Mouse (Mus musculus) G1E-ER4 (cell line): ENCODE data around the gene Slc35d1. TPM values are rescaled to one million over a fixed set of nuclear protein-coding genes. Genes with fewer than 3 reads are reported as not detected.

Experiments used
- GATA1 ChIP-seq: IDR thresholded peaks from one replicate; pipeline ENCODE4 v1.8.0; 2012; ENCODE audit warnings: low read length, inconsistent platforms
- polyA plus RNA-seq: library from polyadenylated mRNA; stranded (reverse); fragments of >175 nt; gene quantifications from 2 replicates; pipeline ENCODE4 v1.2.3, GENCODE M21; 2012

Gene Slc35d1
- polyA plus RNA-seq, 1 experiment: 2.0 TPM

DNA sequence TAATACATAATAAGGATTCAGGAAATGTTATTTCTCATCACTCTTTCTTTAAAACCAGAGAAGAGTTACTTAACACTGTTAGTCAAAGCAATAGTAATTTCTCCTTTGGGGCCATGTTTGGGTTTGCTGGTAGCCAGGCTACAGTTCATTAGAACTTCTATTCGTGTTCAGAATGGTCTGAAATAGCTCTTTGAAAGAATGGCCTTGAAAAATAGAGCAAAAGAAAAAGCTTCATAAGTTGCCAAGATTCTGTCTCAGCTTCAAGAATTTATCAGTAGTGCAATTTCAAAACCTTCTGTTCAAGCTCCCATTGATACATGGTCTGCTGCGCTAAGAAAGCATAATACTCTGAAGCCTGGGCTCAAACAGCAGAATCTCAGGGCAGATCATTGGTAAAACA is 11.3 kb downstream of the Slc35d1 start:
- no peak for TF ChIP-seq GATA1

DNA sequence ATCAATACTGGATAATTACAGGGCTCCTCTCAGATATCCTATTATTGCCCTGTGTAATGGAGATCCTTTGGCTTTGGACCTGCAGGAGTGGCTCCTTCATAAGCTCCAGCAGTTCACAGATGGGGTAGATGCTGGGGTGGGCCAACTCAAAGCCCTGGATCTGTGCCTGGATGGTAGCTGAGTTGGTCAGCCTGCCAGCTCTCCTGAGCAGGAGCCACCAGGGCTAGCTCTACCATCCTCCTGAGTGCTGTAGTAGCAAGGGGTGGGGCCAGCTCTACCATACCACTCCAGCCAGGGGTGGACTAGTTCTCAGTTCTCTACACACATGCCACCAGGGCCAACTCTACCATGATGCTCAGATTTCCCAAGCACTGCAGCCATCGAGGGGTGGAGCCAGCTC is 14.9 kb downstream of the Slc35d1 start:
- no peak for TF ChIP-seq GATA1

DNA sequence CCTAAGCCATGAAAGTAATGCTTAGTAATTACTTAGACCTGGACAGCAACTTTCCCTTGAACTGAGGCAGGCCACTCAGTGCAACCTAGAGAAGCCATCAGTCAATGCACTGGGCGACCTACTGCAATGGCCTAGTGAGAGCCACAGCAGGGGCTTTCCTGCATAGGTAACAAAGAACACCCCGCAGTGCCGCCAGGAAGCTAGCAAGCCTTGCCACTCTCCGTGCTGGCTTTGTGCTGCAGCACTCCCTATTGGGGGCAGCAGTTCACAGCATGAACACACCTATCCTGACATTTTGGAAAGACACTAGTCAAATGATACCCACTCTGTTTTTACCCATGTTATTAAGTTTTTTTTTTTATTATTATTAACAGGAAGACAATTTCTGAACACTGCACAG is 15.9 kb downstream of the Slc35d1 start:
- TF ChIP-seq GATA1: no peak

DNA sequence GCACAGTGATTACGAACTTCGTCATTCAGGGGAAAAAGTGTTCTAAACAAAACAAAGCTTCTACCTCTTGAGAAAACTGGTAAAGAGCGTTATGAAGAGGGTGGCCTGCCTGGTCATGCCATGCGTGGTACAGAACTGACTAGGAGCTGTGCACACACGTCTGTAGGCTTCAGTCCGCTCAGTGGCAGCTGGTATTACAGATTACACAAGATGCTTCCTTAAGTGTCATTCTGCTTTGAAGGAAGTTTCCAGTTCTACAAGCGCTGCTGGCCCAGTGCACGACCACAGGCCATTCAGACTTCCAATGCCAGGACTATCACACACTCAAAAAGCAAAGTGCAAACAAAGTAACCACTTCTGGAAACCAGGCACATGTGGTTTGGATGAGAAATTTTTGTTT is 17.6 kb downstream of the Slc35d1 start:
- TF ChIP-seq GATA1: no peak

DNA sequence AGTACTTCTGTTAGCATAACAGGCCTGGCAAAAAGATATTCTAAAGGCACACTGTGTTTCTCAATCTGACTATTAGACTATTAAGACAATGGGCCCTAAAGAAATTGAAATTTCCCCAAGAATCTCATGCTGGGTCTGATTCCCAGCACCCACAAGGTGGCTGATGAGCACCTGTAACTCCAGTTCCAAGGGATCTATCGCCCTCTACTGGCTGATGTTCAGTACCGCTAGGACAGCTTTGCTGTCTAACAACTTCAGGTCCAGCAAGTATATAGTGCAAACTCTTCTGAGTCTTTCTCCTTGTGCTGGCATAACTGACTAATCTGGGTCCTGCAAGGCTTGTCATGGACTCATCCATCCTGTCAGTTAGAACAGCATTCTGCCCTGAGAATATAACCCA is 22.5 kb downstream of the Slc35d1 start:
- TF ChIP-seq GATA1: no peak

DNA sequence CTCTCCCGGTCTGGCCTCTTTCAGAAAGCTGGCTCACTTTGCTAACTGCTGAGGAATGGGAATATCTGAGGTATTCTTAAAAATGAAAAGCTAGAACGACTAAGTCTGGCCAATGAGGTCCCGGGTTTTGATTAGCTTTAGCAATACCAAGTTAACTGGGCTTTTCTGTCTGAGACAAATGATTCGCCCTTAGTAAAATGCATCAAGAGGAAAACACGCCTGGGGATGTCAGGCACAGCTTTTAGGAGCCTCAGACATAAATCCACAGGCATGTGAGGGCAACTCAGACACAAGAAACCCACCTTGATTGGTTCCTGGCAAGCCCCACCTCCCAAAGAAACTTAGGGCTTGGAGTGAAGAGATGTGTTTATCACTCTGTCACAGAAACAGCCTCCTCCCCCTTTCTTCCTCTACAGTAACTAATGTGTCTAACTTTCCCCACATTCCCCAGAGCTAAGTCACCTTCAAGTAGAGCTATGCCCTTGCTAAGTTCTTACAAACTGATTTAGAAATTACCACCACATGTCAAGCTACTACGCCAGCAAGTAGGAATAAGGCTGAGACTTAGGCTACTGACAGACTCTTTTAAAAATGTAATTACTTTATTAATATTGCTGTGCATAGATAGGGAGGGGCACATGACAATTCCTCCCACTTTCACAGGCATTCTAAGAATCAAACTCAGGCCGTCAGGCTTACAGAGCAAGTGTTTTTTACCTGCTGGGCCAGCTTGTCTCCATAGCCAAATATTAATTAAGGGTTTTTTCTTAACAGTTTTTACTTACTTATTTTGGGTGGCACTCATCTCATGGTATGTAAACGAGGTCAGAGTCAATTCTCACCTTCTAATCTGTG is 26.0 kb downstream of the Slc35d1 start:
- no peak for TF ChIP-seq GATA1

DNA sequence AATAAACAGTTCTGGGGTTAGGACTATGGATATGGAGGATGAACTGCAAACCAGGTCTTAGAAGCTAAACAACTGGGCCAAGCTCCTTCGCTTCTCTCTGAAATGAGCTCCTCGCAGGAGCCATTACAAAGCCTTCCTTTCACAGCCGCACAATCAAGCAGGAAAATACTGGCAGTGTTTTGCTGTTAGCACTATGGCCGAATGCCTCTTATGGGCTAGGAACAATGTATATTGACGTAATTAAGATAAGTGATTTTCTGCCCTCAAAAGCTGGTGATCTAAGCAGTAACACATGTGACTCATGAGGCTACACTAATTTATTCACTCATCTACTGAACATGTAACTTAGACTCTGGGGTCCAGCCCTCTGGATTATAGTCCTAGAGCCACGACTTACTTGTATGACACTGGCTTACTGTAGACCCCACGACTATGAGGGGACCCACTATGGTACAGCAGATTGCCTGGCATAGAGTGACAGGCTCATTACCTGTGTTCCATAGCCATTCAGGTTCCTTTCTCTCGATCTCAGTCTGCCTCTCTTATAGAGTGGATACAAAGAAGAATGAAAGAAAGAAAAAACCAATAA is 34.6 kb downstream of the Slc35d1 start:
- TF ChIP-seq GATA1: no peak

DNA sequence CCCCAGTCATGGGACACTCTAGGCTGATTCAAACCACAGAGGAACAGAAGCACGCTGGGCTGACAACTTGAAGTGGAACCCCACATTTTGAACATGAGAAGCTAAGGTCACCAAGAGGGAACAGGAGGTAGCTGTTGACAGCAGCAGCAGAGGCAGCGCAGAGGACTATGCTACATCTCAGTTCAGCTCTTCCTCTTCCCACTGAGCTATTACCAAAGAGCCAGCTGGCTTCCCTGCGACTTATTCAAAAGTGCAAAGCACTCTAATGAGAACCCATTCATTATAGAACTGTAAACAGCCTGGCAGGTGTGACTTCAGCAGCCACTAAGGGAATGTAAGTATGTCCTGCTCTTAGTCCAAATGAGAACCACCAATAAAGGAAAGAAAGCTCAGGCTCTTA is 35.4 kb downstream of the Slc35d1 start:
- TF ChIP-seq GATA1: no peak

DNA sequence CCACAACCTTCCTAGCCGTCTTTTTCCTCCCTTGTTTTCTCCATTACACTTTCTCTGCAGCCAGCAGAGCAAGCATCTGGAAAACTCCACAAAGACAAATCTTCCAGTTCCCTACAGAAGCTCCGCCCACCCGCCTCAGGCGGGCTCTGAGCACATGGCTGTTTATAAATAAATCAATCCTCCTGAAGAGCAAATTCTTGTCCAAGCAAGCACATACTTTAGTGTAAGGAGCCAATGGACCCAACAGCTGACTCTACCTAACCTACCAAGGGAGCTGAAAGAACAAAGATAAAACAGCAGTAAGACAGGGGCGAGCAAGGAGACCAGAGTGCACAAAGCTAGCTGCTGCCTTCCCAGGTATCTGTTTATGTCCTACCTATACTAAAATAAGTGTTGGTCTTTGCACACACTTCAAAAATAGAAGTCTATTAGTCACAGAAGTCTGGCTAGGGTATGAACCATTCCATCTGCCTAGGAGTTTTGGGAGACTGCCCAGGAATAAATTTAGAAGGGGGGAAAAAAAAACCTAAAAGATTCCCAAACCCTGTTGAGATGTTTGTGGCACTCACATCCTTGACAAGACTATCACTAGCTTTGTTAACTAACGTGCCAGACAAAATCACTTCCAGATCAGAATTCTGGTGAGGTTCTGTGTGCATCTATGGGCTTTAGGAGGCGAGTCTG is 36.2 kb downstream of the Slc35d1 start:
- TF ChIP-seq GATA1: no peak

DNA sequence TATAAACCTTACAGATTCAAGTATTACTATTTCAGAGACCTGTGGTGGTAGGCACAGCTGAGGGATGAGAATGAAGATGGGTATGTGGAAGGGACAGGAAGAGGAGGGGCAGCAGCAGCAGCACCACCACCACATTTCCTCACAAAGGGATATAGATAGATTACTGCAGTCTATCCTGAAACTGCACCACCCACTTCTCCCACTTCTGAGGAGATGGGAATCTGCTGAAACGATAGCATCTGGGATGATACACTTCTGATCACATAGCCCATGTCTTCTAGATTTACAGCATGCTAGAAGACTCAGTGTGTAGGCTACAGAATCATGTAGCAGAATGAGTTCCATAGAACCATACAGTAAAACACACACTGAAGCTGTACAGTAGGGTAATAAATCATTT is 37.3 kb downstream of the Slc35d1 start:
- no peak for TF ChIP-seq GATA1

DNA sequence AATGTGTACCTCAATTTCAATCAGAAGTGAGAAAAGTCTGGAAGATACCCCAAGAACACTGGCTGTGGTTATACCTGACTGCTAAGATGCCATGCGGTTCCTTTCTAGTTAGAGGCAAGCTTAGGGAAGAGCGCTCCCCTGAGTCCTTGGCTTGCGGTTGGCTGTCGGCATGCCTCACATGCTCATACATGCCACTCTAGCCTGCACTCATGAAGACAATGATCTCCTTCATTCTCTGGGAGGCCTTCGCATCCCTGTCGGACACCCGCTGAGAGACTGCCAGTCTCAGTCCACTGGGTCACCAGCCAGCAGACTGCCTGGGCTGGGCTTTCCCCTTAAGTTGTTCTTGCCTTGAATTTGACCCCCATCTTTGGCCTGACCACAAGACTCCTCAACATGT is 41.0 kb downstream of the Slc35d1 start:
- TF ChIP-seq GATA1: no peak

DNA sequence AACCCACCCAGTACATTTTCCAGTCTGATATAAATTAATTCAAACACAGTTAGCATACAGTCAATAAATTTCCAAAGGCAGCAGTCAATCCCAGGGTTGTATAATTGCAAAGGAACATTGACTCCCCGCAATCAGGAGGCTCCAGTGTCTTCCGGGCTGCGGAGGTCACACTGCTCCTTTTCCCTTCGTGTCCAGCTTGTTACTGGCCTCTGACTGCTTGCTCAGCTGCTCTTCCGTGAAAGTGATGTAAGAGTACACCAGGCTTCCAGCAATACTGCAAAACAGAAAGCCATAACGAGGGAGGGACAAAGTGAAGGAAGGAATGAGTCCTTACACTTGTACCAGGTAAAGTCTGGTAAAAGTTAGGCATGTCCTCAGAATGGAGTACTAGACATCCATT is 41.5 kb downstream of the Slc35d1 start:
- TF ChIP-seq GATA1: no peak

DNA sequence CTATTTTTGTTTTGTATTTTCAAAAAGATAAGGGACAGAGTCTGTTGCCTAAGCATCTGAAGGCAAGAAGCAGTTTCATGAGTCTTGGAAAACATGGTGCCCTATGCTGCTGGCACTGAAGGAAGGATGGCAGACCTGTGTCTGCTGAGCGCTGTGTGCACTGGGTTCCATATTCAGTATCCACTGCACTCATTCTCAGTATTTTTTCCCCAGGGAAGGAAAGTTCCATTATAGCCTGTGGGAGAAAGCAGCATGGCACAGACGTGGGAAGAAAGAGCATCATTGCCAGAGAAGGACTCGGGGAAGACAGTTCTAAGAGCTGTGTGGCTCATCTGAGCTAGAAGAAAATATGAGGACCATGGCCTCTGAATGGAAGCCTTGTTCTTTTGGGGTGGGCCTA is 43.7 kb downstream of the Slc35d1 start:
- TF ChIP-seq GATA1: no peak

DNA sequence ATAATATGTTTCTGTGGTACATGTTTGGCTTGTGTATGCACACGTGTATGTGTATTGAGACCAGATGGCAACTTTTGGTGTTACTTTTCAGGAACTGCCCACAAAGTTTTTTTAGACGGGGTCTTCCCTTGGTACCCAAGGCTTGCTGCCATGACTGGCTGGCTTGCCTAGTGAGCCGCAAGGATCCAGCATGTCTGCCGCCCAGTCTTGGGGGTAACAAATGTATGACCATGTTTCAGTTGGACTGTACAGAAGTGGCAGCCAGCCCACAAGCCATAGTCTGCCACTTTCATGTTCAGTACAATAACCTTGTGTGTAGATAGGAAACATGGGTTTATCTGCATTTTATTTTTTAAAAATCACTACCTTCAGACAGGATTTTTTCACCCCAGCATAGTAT is 56.2 kb downstream of the Slc35d1 start:
- no peak for TF ChIP-seq GATA1

DNA sequence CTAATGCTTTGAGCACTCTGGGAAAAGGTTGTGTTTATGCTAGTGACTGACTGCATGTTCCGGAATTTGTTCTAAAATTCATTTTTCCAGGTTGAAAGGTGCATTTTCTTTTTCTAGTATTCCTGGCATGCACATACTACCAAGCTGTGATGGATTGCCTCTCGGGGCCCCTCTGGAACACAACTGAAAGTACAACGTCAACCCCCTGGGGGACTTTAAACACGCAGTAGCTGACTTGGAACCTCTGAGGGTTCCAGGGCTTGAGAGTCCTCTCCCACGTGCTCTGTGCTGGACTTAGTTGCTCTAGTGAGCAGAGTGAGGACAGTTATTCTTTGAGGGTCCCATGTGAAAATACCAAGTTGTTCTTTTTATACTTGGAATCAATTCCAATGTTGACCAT is 63.0 kb downstream of the Slc35d1 start:
- TF ChIP-seq GATA1: no peak

DNA sequence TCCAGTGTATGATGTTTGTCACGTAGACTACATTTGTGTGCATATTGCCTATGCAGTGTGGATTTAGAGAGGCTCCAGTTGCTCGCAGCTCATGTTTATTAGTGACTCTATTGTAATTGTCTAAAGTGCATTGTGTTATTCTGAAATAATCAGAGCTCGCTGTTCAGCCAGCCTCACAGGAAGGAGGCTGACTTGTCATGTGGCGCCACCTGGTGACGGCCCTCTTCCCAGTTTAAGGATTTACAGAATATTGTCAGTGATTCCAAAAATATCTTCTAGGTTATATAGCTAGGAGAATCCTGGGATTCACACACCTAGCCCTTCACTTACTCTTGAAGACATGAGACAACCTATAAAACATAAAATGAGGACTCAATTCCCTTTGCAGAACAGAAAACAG is 68.6 kb downstream of the Slc35d1 start:
- TF ChIP-seq GATA1: no peak

DNA sequence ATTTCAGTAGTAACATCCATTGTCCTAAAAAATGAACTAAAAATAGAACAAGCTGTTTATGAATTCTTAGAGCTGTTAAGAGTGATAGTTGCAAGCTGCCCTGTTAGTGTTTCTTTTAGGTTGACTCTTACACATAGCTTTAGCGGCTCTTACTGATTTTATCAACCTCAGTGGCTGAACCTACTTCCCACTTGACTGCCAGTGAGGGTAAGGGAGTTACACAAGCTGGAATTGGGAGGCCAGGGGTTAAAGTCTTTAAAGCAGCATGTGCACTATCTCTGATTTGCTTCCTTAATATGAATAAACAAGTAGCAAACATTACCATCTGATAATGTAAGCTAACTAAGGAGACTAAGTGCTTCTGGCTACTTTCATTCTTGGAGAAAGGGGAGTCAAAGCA is 78.0 kb downstream of the Slc35d1 start:
- TF ChIP-seq GATA1: no peak
